Mouse (Mus musculus): ENCODE results near the gene Gm49396. TPM values are rescaled to one million over a fixed set of nuclear protein-coding genes. Genes with fewer than 3 reads are reported as not detected.

The Gm49396 gene
- 10 to 100 TPM in 22 of 26 experiments, 1 to 10 TPM in 4; 7.0 to 24.7 (median 17.7) TPM for total RNA-seq (2018; cell fraction: chromatin; rRNA removed)
- total RNA-seq (2018; cell fraction: cytosol; rRNA removed), result 1 to 10 TPM in 4 of 26 experiments, under 1 TPM in 22; 0.06 to 1.9 (median 0.31) TPM
- total RNA-seq (2018; cell fraction: nucleus; rRNA removed), result 10 to 100 TPM in 21 of 26 experiments, 1 to 10 TPM in 5; 7.0 to 24.3 (median 15.4) TPM
- 0.69 to 3.4 TPM (median 0.84 TPM) in 3 replicates for polyA plus RNA-seq (2018)

DNA sequence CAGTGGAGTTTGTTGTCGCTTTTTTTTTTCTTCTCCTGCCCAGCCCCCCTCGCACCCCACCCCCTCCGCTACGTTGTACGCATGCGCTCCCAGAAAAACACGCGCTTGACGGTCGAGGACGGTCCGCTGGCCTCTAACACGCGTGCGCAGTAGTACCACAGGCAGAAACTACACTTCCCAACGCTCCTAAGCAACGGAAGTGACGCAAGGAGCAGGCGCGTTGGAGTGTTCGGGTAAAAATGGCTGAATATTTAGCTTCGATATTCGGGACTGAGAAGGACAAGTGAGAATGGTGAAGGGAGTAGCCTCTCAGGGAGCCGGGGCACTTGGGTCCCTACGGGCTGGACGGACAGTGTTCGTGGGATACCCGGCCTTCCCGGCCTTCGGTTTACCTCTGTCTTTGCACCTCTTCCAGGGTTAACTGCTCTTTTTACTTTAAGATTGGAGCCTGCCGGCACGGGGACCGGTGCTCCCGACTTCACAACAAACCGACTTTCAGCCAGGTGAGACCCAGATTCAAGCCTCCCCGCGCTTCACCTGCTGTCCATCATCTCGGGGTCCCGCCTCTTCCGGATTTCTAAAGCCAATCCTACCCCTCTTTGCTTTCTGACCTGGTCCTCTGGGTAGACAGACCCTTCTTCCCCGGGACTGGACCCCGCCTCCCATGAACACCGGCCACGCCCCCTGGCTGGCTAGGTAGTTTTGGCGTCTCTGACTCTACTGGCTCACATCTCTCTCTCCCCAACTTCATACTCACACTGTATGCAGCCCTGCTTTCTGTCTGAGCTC is at the start of gene Gm49396, which contains the start of the genes U2af1l4 and Psenen:
Gene Gm49396, plus strand, starts transcription at position 228 of the 789 bp plus-strand sequence.
Gene U2af1l4, plus strand, starts transcription at position 185 of the 789 bp plus-strand sequence.
Gene Psenen, minus strand, starts transcription at position 511 of the 789 bp plus-strand sequence.
- Histone ChIP-seq H3K79me2 (ENCODE audit: inconsistent target) (peaks cover 34% of the 10 kb centered on the region), H3K4me3 (ENCODE audit: inconsistent target) (peak within 1 kb of the TSS; percentile 99), H3K27ac (peak within 1 kb of the TSS; percentile 87), H3K36me3 (ENCODE audit: inconsistent target) (peaks cover 26% of the 10 kb centered on the region; the same call in 1 of the 2 replicates)
- 1% methylated on average over 44 of the region's 45 CpGs for WGBS (ENCODE audit: missing documents)

DNA sequence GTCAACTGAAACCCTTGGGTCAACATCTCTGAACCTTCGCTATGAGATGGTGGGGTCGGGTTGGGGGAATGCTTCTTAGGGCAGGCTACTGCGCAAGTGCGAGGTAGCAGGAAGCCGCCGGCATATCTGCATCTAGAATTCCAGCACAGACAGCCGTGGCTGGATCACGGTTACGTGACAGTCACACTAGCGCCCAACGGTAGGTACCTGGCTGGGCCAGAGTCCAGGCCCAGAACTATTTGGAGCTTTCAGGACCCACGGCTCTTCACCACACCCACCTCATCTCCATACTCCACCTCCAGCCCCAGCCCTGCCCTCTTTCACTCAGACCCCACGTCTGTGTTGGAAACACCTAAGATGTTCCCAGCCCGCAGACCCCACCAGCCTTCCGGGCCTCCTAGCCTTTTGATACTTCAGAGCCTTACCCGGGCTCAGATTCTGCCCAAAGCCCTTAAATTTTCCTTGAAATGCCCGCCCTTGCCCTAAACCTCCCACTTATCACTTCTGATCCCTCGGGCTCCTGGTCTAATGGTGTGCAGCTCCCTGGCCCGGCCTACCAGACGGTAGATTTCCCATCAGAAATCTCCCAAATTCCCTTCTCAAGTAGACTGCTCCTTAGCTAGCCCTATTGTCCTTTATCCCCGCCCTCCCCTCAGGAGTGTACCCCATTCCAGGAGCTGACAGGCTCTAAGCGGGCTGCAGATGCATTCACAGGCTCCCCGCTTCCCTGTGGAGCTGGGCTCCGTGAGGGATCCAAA is 48.0 kb upstream of the Gm49396 start:
- Histone ChIP-seq H3K4me3 (ENCODE audit: inconsistent target) (no peak overlapping the region), H3K79me2 (ENCODE audit: inconsistent target) (no peaks in the 10 kb centered on the region), H3K36me3 (ENCODE audit: inconsistent target) (no peaks in the 10 kb centered on the region), H3K27ac (no peak overlapping the region)
- WGBS (ENCODE audit: missing documents), result 79% methylated on average over 24 of the region's 24 CpGs

DNA sequence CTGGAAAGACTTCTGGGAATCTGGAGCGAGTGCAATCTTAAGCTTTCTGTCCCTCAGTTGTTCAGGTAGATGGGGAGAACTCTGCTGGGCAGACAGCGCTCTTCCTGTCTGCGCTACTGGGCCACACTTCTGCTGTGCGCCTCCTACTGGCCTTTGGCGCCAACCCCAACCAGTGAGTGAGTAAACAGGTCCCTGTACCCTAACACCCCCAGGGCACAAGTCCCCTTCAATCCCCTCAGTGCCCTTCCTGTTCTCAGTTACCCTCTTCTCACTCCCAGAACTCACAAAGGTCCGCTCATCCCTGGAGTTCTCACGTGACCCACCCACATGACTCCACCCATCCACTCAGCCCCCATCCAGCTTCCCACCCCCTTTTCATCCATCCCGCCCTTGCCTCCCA is 44.8 kb upstream of the Gm49396 start:
- Histone ChIP-seq H3K27ac (no peak overlapping the region), H3K36me3 (ENCODE audit: inconsistent target) (no peaks in the 10 kb centered on the region), H3K79me2 (ENCODE audit: inconsistent target) (no peaks in the 10 kb centered on the region), H3K4me3 (ENCODE audit: inconsistent target) (no peak overlapping the region)
- WGBS (ENCODE audit: missing documents), result 63% methylated on average over 7 of the region's 8 CpGs

DNA sequence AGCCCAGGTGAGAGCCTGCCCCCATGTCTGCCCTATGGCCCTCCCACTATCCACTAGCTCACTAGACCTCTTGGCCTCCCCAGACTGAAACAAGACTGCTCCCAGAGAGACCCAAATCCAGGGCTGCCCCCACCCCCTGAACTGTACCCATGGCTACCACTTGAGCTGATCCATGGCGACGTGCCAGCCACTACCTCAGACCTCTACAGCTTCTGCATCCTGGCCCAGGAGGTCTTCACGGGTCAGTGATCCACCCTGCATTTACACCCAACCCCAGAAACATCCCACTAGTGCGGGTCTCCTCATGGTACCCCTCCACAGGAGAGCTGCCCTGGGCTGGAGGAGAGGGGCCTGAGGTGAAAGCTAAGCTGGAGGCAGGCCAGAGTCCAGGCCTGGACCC is 42.7 kb upstream of the Gm49396 start:
- WGBS (ENCODE audit: missing documents), result 65% methylated on average over 4 of the region's 4 CpGs
- Histone ChIP-seq H3K79me2 (ENCODE audit: inconsistent target) (no peaks in the 10 kb centered on the region), H3K4me3 (ENCODE audit: inconsistent target) (no peak overlapping the region), H3K36me3 (ENCODE audit: inconsistent target) (no peaks in the 10 kb centered on the region), H3K27ac (no peak overlapping the region)

DNA sequence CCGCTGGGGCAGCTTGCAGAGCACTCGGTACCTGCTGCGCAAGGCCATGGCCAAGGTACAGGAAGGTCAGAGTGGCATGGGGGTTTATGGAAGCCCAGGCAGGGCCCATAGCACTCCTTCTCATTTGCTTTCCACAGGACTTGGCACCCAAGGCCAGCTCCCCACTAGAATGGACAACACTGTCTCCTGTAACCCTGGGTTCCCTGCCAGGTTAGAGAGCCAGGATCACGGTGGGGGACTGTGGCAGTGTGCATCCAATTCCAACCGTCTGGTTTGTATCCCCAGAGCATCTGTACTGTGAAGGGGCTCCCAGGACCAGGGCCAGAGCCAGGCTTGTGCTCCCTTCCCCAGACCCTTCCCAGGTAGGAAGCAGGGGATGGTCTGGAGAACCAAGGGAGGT is 42.3 kb upstream of the Gm49396 start:
- Histone ChIP-seq H3K36me3 (ENCODE audit: inconsistent target) (no peaks in the 10 kb centered on the region), H3K79me2 (ENCODE audit: inconsistent target) (no peaks in the 10 kb centered on the region), H3K27ac (no peak overlapping the region), H3K4me3 (ENCODE audit: inconsistent target) (no peak overlapping the region)
- WGBS (ENCODE audit: missing documents), result 89% methylated on average over 5 of the region's 5 CpGs

DNA sequence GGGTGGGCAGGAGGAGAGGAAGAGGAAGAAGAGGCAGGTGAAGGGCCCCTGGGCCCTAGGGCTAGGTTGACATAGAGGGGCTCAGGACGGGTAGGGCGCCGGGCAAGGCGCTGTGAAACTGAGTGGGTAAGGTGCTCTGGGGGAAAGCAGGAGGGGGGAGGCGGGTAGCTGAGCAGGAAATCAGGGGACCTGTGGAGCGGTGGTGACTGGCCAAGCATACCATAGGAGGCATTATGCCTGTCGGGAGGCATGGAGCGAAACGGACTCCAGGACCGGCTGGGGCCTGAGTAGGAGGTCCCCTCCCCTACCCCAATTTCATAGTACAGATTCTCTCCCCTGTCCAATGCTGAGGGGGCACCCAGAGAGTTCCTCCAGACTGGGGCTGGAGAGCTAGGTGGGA is 40.3 kb upstream of the Gm49396 start:
- no peak overlapping the region for H3K4me3 ChIP-seq (ENCODE audit: inconsistent target)
- H3K79me2 ChIP-seq (ENCODE audit: inconsistent target), result no peaks in the 10 kb centered on the region
- 96% methylated on average over 10 of the region's 10 CpGs for WGBS (ENCODE audit: missing documents)
- no peak overlapping the region for H3K27ac ChIP-seq
- H3K36me3 ChIP-seq (ENCODE audit: inconsistent target), result no peaks in the 10 kb centered on the region

DNA sequence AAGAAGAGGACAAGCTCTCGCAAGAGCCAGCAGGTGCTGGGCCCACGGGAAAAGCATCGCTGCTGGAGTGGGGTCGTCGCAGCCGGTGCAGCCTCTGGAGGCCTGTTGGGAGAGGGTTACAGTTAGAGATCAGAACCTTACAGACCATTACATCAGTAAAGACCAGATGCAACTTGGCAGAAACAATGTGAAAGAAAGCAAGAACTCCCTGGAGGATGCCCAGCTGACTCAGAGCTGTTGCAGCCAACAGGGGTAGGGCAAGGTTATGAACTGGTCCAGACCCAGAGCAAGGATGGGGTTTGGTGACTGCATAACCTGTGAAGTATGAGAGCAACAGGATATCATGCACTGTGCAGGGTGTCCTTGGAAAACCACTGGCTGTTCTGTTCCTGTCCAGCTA is 38.7 kb upstream of the Gm49396 start:
- WGBS (ENCODE audit: missing documents), result 92% methylated on average over 6 of the region's 6 CpGs
- Histone ChIP-seq H3K79me2 (ENCODE audit: inconsistent target) (no peaks in the 10 kb centered on the region), H3K27ac (no peak overlapping the region), H3K4me3 (ENCODE audit: inconsistent target) (no peak overlapping the region), H3K36me3 (ENCODE audit: inconsistent target) (no peaks in the 10 kb centered on the region)

DNA sequence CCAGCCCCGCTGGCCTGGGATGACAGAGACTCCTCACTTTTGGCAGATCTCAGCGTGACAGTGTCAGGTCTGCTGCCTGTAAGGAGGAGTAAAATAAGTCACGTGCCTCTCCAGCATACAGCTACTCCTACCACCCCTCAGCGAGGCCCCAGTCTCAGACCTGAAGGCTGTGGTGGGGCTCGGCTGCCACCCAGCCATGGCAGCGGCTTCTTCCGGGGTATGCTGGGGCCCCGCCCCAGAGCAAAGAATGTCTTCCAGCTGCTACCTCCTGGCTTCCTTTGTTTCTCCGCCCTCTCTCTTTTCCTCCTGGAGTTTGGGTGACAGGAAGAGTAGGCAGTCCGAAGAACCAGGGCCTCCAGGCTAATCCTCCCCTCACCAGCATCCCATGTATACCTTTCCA is 37.2 kb upstream of the Gm49396 start:
- H3K36me3 ChIP-seq (ENCODE audit: inconsistent target), result no peaks in the 10 kb centered on the region
- 94% methylated on average over 10 of the region's 10 CpGs for WGBS (ENCODE audit: missing documents)
- no peak overlapping the region for H3K27ac ChIP-seq
- H3K4me3 ChIP-seq (ENCODE audit: inconsistent target), result no peak overlapping the region
- no peaks in the 10 kb centered on the region for H3K79me2 ChIP-seq (ENCODE audit: inconsistent target)

DNA sequence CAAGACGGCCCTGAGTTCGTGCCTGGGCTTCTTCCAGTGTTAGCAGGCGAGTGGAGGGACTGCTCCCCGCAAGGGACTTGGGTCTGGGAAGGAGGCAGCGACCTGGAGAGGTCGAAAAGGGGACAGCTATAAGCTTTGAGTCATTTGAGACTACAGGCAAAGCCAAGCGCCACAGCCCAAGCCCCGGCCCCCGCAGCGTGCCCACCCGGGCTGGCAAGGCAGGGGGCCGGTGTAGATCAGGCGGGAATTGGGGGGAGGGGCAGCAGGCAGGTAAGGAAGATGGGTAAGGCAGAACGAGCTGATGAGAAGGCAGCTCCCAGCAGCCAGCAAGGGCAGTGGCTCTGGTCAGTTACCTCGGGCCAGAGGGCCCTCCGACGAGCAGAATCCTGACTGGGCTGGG is 36.7 kb upstream of the Gm49396 start:
- no peaks in the 10 kb centered on the region for H3K36me3 ChIP-seq (ENCODE audit: inconsistent target)
- H3K79me2 ChIP-seq (ENCODE audit: inconsistent target), result no peaks in the 10 kb centered on the region
- no peak overlapping the region for H3K27ac ChIP-seq
- WGBS (ENCODE audit: missing documents), result 91% methylated on average over 17 of the region's 17 CpGs
- H3K4me3 ChIP-seq (ENCODE audit: inconsistent target), result no peak overlapping the region

DNA sequence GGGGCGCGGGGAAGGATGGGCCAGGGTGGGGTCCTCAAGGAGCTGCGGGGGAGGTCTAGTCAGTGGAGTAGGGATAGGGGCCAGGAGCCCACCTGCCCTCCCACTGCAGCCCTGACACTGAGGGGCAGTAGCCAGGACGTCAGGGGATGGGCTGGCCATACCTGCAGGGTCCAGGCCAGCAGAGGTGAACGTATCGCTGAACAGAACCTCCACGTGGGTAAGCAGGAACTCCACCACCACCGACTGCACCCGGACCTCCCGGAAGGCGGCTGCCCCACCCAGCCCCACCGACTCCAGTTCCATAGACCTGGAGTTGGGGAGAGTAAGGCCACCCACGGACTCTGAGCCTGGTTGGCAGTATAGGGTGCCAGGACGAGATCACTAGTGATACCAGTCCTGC is 36.2 kb upstream of the Gm49396 start:
- Histone ChIP-seq H3K79me2 (ENCODE audit: inconsistent target) (no peaks in the 10 kb centered on the region), H3K36me3 (ENCODE audit: inconsistent target) (no peaks in the 10 kb centered on the region), H3K27ac (no peak overlapping the region), H3K4me3 (ENCODE audit: inconsistent target) (no peak overlapping the region)
- 94% methylated on average over 14 of the region's 14 CpGs for WGBS (ENCODE audit: missing documents)

DNA sequence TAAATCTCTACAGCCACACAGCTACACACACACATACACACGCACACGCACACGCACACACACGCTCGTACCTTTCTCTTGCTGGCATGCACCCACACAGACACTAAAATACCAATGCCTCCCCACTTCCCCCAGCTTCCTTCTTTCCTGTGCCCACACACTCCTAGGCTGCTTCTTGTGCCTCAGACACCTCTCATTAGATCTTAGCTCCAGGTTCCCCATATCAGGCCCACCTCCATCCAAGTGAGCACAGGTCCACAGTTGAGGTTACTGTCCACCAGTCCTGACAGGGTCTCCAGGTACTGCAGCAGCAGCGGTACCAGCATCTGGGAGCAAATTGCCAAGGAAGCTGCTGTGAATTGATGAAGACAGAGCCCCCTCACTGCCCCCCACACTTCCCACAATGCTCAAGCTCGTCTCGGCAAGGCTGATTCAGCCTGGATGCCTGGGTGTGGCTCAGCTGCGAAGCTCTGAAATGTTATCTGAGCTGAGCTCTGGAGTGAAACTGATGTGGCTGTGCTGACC is 31.8 kb upstream of the Gm49396 start:
- Histone ChIP-seq H3K79me2 (ENCODE audit: inconsistent target) (no peaks in the 10 kb centered on the region), H3K36me3 (ENCODE audit: inconsistent target) (no peaks in the 10 kb centered on the region), H3K27ac (no peak overlapping the region), H3K4me3 (ENCODE audit: inconsistent target) (no peak overlapping the region)
- WGBS (ENCODE audit: missing documents), result 96% methylated on average over 9 of the region's 9 CpGs

DNA sequence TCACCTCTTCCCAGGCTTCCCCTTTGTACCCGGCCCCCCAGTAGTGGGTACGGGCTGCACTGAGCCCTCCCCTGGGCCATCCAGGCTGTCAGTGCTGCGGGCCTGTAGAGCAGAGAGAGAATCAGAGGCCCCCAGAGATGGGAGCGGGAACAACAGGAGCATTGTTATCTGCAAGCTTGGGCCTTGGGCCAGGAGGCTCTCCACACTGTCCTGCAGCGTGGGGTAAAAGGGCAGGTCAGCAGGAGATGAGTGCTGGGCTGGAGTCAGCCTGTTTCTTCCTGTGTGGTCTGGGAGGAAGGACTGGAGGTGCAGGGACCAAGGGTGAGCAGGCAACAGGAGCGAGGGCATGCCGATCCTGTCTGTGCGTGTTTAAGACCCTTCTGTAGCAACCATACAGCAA is 30.2 kb upstream of the Gm49396 start:
- WGBS (ENCODE audit: missing documents), result 90% methylated on average over 8 of the region's 8 CpGs
- H3K27ac ChIP-seq, result no peak overlapping the region
- no peak overlapping the region for H3K4me3 ChIP-seq (ENCODE audit: inconsistent target)
- no peaks in the 10 kb centered on the region for H3K36me3 ChIP-seq (ENCODE audit: inconsistent target)
- no peaks in the 10 kb centered on the region for H3K79me2 ChIP-seq (ENCODE audit: inconsistent target)

DNA sequence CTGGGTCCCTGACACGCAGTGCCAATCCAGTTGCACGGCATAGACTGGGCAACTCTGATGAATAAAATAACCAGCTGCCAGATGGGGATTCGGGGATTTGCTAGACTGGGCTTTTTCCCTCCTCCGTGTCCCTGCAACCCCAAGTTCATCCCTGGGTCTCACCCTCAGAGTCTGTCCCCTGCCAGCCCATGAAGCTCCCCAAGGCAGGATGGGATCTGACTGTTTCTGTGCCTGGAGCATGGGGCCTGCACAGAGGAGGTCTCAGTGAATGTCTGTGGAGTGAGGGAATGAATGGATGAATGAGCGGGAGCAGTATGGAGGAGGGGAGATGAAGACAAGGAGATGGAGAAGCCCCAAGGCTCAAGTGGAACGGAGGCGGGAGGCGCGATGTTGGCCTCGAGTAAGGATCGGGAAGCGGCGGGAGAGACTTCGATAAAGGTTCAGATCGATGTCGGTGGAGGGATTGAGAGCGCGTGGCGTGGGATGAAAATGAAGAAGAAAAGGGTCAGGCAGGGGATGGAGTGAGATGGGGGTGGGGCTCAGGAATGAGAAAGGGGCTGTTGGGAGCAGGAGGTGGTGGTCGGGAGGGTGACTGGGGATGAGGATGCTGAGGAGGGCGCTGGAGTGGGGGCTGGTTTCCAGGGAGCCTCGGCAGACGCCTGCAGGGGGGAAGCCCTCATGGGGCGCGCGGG is 29.1 kb upstream of the Gm49396 start:
- no peak overlapping the region for H3K27ac ChIP-seq
- H3K79me2 ChIP-seq (ENCODE audit: inconsistent target), result no peaks in the 10 kb centered on the region
- 41% methylated on average over 25 of the region's 26 CpGs for WGBS (ENCODE audit: missing documents)
- H3K36me3 ChIP-seq (ENCODE audit: inconsistent target), result no peaks in the 10 kb centered on the region
- H3K4me3 ChIP-seq (ENCODE audit: inconsistent target), result peak overlapping the region; percentile 14; the same call in 1 of the 2 replicates
